Mouse (Mus musculus): ENCODE measurements around the gene Xdh.

- TF ChIP-seq POLR2A (IDR thresholded peaks at IDR 0.05; ENCODE audit: low read depth, low read length) (no peak), CTCF (IDR thresholded peaks at IDR 0.05; ENCODE audit: borderline replicate concordance, insufficient read depth, low read length) (no peak)
Observed at GRCm38 (mm10) chr17:73879262-73879916, 70.6 kb downstream of the Xdh start.

Data from embryonic fibroblast, embryonic 13.5 days (primary cell).